Mouse (Mus musculus): ENCODE measurements around the gene Hck.

The Hck gene

GRCm38 (mm10) chr2:153153033-153153450 lies 44.8 kb downstream of the Hck start:
- no peak for DNase-seq

- DNase-seq = peak; percentile 58
Measured at GRCm38 (mm10) chr2:153157270-153157669, 49.0 kb downstream of the Hck start.

GRCm38 (mm10) chr2:153160133-153160532 lies 51.9 kb downstream of the Hck start:
- no peak for DNase-seq

GRCm38 (mm10) chr2:153160844-153161683 lies 52.8 kb downstream of the Hck start, which contains the start of gene Tm9sf4:
TSS of gene Tm9sf4 (plus strand) at chr2:153161303.
- DNase-seq = peak; percentile 94

- DNase-seq = no peak
Measured at GRCm38 (mm10) chr2:153161684-153162080, 53.4 kb downstream of the Hck start.

GRCm38 (mm10) chr2:153167136-153167535 lies 58.9 kb downstream of the Hck start:
- no peak for DNase-seq

- no peak for DNase-seq
Measured at GRCm38 (mm10) chr2:153168134-153168820, 60.0 kb downstream of the Hck start.

- DNase-seq = no peak
Measured at GRCm38 (mm10) chr2:153170490-153171224, 62.4 kb downstream of the Hck start.

- DNase-seq = no peak
Measured at GRCm38 (mm10) chr2:153171966-153172365, 63.7 kb downstream of the Hck start.

- DNase-seq = no peak
Measured at GRCm38 (mm10) chr2:153175995-153176570, 67.8 kb downstream of the Hck start.

- DNase-seq = no peak
Measured at GRCm38 (mm10) chr2:153177188-153177587, 68.9 kb downstream of the Hck start.

- DNase-seq = no peak
Measured at GRCm38 (mm10) chr2:153179126-153179860, 71.0 kb downstream of the Hck start.

- no peak for DNase-seq
Measured at GRCm38 (mm10) chr2:153179961-153180360, 71.7 kb downstream of the Hck start.

GRCm38 (mm10) chr2:153186176-153186591 lies 77.9 kb downstream of the Hck start:
- DNase-seq = no peak

GRCm38 (mm10) chr2:153187848-153188247 lies 79.6 kb downstream of the Hck start:
- no peak for DNase-seq

GRCm38 (mm10) chr2:153191242-153191641 lies 83.0 kb downstream of the Hck start:
- DNase-seq = no peak

- no peak for DNase-seq
Measured at GRCm38 (mm10) chr2:153194255-153194654, 86.0 kb downstream of the Hck start.

GRCm38 (mm10) chr2:153198485-153198884 lies 90.2 kb downstream of the Hck start:
- no peak for DNase-seq

GRCm38 (mm10) chr2:153199114-153199513 lies 90.8 kb downstream of the Hck start:
- DNase-seq = no peak
